Mouse (Mus musculus) C2C12 (cell line): Measurements from ENCODE around the gene Urah. TPM values are rescaled to one million over a fixed set of nuclear protein-coding genes. Genes with fewer than 3 reads are reported as not detected.

Experiments
- H3K27me3 ChIP-seq: one replicate; pipeline ENCODE4 v1.6.1; 2011; ENCODE audit not compliant: control insufficient read depth, insufficient read depth, insufficient read length
- H3K36me3 ChIP-seq: one replicate; pipeline ENCODE4 v1.6.1; 2011; ENCODE audit not compliant: control insufficient read depth, insufficient read depth
- H3K4me3 ChIP-seq: one replicate; pipeline ENCODE4 v1.5.1; 2011; ENCODE audit warnings: mild to moderate bottlenecking, control low read depth; ENCODE audit not compliant: poor library complexity, insufficient read depth, severe bottlenecking
- H3K79me2 ChIP-seq: one replicate; pipeline ENCODE4 v1.6.1; 2011; ENCODE audit not compliant: control insufficient read depth, insufficient read depth
- H3K79me3 ChIP-seq: one replicate; pipeline ENCODE4 v1.6.1; 2011; ENCODE audit warnings: low read depth, control low read depth
- H3ac ChIP-seq: one replicate; pipeline ENCODE3; 2011; ENCODE audit warnings: low read depth; ENCODE audit not compliant: control insufficient read depth, insufficient read length
- CEBPB ChIP-seq: IDR thresholded peaks from one replicate; pipeline ENCODE4 v1.6.1; 2011; ENCODE audit warnings: low read depth, mild to moderate bottlenecking, control low read depth, moderate library complexity
- CTCF ChIP-seq: IDR thresholded peaks from one replicate; pipeline ENCODE4 v1.5.1; 2011; ENCODE audit not compliant: control insufficient read depth, insufficient read depth, insufficient read length
- FOSL1 ChIP-seq: IDR thresholded peaks from one replicate; pipeline ENCODE4 v1.8.0; 2011; ENCODE audit warnings: mild to moderate bottlenecking, low read length; ENCODE audit not compliant: poor library complexity, insufficient read depth, severe bottlenecking
- MAX ChIP-seq: IDR thresholded peaks from one replicate; pipeline ENCODE4 v1.6.1; 2011; ENCODE audit warnings: mild to moderate bottlenecking, control low read depth
- MYOD1 ChIP-seq: IDR thresholded peaks from one replicate; pipeline ENCODE4 v1.6.1; 2011; ENCODE audit warnings: low read depth; ENCODE audit not compliant: control insufficient read depth, insufficient read length
- MYOG ChIP-seq: IDR thresholded peaks from one replicate; pipeline ENCODE4 v1.6.1; 2011; ENCODE audit not compliant: control insufficient read depth, insufficient read length; ENCODE audit errors: extremely low read depth
- USF1 ChIP-seq: IDR thresholded peaks from one replicate; pipeline ENCODE4 v1.6.1; 2011; ENCODE audit warnings: low read depth, mild to moderate bottlenecking, control low read depth, moderate library complexity
- long read RNA-seq, 2 experiments: library from polyadenylated mRNA; unstranded; transcript quantifications; one replicate each; pipeline ENCODE4 v2.0.0; 2019 to 2020
- polyA plus RNA-seq: library from polyadenylated mRNA; unstranded; fragments of >200 nt; fragmentation: generic; extraction: Trizol; gene quantifications from one replicate; pipeline ENCODE4 v1.2.1, GENCODE M21; 2012; ENCODE audit warnings: missing spikeins

The Urah gene
- not detected for polyA plus RNA-seq
- long read RNA-seq, experiment 1: 0 reads
- long read RNA-seq, experiment 2: 0 reads

DNA sequence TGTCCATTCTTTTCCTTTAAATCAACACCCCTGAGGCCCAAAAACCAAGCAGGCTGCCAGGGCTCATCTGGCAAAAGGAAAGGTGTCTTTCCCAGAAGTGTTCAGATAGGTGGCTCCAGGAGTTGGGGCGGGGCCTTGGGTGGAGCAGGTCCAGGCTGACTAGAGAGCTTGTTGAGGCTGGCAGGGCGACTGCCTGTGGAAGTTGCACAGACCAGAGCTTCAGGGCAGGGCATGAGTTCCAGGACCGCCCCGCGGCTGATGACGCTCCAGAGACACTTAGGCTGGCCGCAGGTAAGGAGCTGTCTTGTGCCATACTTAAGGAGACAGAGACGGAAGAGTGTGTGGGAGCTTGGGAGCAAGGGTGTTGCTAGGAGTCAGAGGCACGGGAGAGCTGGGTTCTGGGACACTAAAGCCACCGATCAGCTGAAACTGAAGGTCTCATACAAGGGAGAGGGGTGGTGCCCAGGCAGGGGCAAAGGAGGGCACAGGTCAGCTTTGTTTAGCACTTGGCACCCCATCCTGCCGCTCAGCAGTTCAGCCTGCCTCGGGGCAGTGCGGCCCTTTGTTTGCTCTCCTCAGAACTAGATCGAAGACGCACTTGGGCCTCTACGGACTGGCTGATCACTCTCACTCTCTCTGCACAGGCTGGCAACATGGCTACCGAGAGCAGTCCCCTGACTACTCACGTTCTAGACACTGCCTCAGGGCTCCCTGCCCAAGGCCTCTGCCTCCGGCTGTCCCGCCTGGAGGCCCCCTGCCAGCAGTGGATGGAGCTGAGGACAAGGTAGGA is at the start of gene Urah:
TSS of gene Urah (plus strand) at position 51 of the 790 bp plus-strand sequence.
- Histone ChIP-seq H3K27me3 (no peaks in the 10 kb centered on the region), H3K79me3 (no peaks in the 10 kb centered on the region), H3K79me2 (no peaks in the 10 kb centered on the region), H3ac (no peak within 1 kb of the TSS), H3K4me3 (no peak within 1 kb of the TSS), H3K36me3 (no peaks in the 10 kb centered on the region)
- no peak for TF ChIP-seq MYOD1
- TF ChIP-seq FOSL1: no peak
- TF ChIP-seq CTCF: no peak
- TF ChIP-seq MAX: no peak
- TF ChIP-seq CEBPB: no peak
- no peak for TF ChIP-seq USF1
- no peak for TF ChIP-seq MYOG

DNA sequence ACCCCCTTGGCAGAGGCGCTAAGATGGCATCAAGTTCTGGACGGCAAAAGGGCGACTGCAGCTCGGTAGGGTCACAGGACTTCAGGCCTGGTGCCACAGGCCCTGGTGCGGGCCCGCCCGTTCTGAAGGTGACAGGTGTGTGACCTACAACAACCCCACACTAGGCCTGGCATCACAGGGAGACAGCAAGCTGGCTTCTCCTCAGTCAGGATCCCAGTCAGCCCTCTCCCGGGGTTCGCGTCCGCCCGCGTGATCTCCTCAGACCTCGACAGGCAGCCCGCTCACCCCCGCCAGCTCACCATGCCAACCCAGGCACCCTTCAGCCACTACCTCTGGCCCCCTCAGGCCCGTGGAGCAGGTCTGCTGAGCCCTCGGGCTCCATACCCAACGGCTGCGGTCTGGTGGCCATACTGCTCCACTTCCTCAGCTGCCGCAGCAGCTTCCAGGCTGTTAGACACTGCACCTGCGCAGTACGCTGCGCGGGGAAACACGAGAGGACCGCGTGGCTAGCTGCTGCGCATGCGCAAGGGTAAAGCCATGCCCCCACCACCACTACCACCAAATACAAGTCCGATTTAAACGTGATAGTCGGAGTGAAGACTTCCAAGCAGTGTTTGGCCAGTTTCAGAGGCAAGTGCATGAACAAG is 47.3 kb upstream of the Urah start, which contains the start of gene Syce1:
TSS of gene Syce1 (minus strand) at position 447 of the 647 bp plus-strand sequence.
- Histone ChIP-seq H3K79me3 (no peaks in the 10 kb centered on the region), H3K4me3 (no peak within 1 kb of the TSS), H3K36me3 (no peaks in the 10 kb centered on the region), H3ac (no peak within 1 kb of the TSS), H3K79me2 (no peaks in the 10 kb centered on the region), H3K27me3 (peaks cover 3% of the 10 kb centered on the region)
- TF ChIP-seq MYOD1: no peak
- no peak for TF ChIP-seq FOSL1
- no peak for TF ChIP-seq MAX
- no peak for TF ChIP-seq MYOG
- no peak for TF ChIP-seq USF1
- no peak for TF ChIP-seq CEBPB
- TF ChIP-seq CTCF: no peak

DNA sequence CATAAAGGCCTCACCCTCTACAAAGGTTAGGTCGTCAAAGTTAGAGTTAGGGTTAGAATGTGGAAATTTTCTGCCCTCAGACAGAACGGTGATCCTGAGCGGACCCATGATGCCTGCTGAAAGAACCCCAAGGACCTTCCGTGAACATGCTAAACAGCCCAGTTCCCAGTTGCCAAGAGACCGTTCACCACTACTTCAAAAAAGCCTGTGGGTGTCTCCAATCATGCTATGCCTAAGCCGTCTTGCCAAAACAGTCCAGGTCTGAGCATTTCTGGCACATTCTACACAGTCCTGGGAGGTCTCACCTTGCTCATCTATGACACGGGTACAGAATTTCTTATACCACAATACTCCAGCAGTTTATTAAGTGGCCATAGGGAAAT is 46.8 kb upstream of the Urah start:
- Histone ChIP-seq H3K79me2 (no peaks in the 10 kb centered on the region), H3K79me3 (no peaks in the 10 kb centered on the region), H3ac (no peak overlapping the region), H3K36me3 (no peaks in the 10 kb centered on the region), H3K4me3 (no peak overlapping the region), H3K27me3 (peaks cover 6% of the 10 kb centered on the region)
- no peak for TF ChIP-seq FOSL1
- TF ChIP-seq MYOG: no peak
- TF ChIP-seq USF1: no peak
- TF ChIP-seq CTCF: no peak
- TF ChIP-seq MAX: no peak
- no peak for TF ChIP-seq MYOD1
- TF ChIP-seq CEBPB: no peak

DNA sequence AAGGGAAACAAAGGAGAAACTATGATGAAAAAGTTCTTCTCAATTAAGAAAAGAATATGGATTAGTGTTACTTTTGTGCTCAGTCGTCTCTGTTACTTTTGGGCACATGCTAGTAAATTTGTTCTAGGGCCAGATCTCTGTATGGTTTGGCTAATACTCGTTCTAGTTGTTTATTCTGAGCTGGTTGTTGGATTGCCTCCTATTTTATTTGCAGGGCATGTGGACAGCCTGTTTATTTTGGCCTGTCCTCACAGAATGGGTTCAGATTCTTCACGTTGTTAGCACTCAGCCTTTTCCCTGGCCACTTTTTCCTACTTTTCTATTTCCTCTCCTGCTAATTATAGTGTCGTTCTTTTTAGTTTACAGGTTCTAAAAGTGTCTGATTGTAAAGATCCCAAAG is 41.3 kb upstream of the Urah start:
- H3K79me3 ChIP-seq: no peaks in the 10 kb centered on the region
- no peaks in the 10 kb centered on the region for H3K36me3 ChIP-seq
- no peaks in the 10 kb centered on the region for H3K79me2 ChIP-seq
- no peak overlapping the region for H3K4me3 ChIP-seq
- H3ac ChIP-seq: no peak overlapping the region
- H3K27me3 ChIP-seq: peaks cover 10% of the 10 kb centered on the region
- TF ChIP-seq FOSL1: no peak
- no peak for TF ChIP-seq MYOD1
- TF ChIP-seq CTCF: no peak
- TF ChIP-seq MYOG: no peak
- no peak for TF ChIP-seq MAX
- TF ChIP-seq USF1: no peak
- TF ChIP-seq CEBPB: no peak

DNA sequence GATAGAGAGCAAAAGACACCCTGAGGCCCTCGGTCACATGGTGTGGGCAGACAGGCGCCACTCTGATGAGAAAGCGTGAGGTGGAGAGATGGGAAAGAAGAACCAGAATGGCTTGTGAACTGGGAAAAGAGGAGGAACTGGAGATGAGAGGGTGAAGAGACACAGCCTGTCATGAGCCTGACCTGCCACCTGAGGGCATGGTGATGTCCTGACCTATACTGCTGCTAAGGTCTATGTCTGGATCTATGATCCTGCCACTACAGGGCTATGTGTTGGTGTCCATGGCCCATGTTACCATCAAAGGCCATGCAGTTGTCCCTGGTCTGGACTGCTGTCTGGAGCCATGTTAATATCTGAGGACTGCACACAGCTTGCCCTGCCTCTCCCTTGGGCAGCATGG is 37.2 kb upstream of the Urah start:
- Histone ChIP-seq H3ac (no peak overlapping the region), H3K79me2 (no peaks in the 10 kb centered on the region), H3K79me3 (no peaks in the 10 kb centered on the region), H3K4me3 (no peak overlapping the region), H3K27me3 (peaks cover 26% of the 10 kb centered on the region), H3K36me3 (no peaks in the 10 kb centered on the region)
- TF ChIP-seq MYOD1 (no peak), FOSL1 (no peak), CEBPB (no peak), MYOG (no peak), MAX (no peak), CTCF (no peak)
